Mouse (Mus musculus): ENCODE data around the gene Kif20b. TPM values are rescaled to one million over a fixed set of nuclear protein-coding genes. Genes with fewer than 3 reads are reported as not detected.

Kif20b gene
- polyA plus RNA-seq, 1 experiment: 0.34 TPM

- 70% methylated on average over 5 of the region's 5 CpGs for WGBS
- TF ChIP-seq CTCF (IDR thresholded peaks at IDR 0.05; ENCODE audit: insufficient read depth, low read length) (no peak), POLR2A (IDR thresholded peaks at IDR 0.05; ENCODE audit: borderline replicate concordance, extremely low read depth, low read depth, low read length) (no peak)
- DNase-seq: no peak
- H3K4me3 ChIP-seq (replicated peaks; ENCODE audit: extremely low read depth, low read depth, low read length): no peak overlapping the region
- H3K4me1 ChIP-seq (ENCODE audit: control insufficient read depth, insufficient read depth, low read length): no peaks in the 10 kb centered on the region
These were observed 15.4 kb upstream of the Kif20b start for GRCm38 (mm10) chr19:34906772-34907171.

- DNase-seq: no peak
- no peak overlapping the region for H3K4me3 ChIP-seq (replicated peaks; ENCODE audit: extremely low read depth, low read depth, low read length)
- H3K4me1 ChIP-seq (ENCODE audit: control insufficient read depth, insufficient read depth, low read length): no peaks in the 10 kb centered on the region
- TF ChIP-seq CTCF (IDR thresholded peaks at IDR 0.05; ENCODE audit: insufficient read depth, low read length) (no peak), POLR2A (IDR thresholded peaks at IDR 0.05; ENCODE audit: borderline replicate concordance, extremely low read depth, low read depth, low read length) (no peak)
These were observed 9.8 kb upstream of the Kif20b start for GRCm38 (mm10) chr19:34912366-34912765.

- no peak for DNase-seq
- Histone ChIP-seq H3K4me1 (ENCODE audit: control insufficient read depth, insufficient read depth, low read length) (no peaks in the 10 kb centered on the region), H3K4me3 (replicated peaks; ENCODE audit: extremely low read depth, low read depth, low read length) (no peak overlapping the region)
- 86% methylated on average over 4 of the region's 4 CpGs for WGBS
- no peak for TF ChIP-seq CTCF (IDR thresholded peaks at IDR 0.05; ENCODE audit: insufficient read depth, low read length)
- TF ChIP-seq POLR2A (IDR thresholded peaks at IDR 0.05; ENCODE audit: borderline replicate concordance, extremely low read depth, low read depth, low read length): no peak
These were observed 2.1 kb upstream of the Kif20b start for GRCm38 (mm10) chr19:34920066-34920465.

- Histone ChIP-seq H3K4me3 (replicated peaks; ENCODE audit: extremely low read depth, low read depth, low read length) (no peak overlapping the region), H3K4me1 (ENCODE audit: control insufficient read depth, insufficient read depth, low read length) (no peaks in the 10 kb centered on the region)
- TF ChIP-seq POLR2A (IDR thresholded peaks at IDR 0.05; ENCODE audit: borderline replicate concordance, extremely low read depth, low read depth, low read length): no peak
- no peak for TF ChIP-seq CTCF (IDR thresholded peaks at IDR 0.05; ENCODE audit: insufficient read depth, low read length)
- WGBS: 57% methylated on average over 3 of the region's 3 CpGs
- DNase-seq: no peak
These were observed 1.6 kb upstream of the Kif20b start for GRCm38 (mm10) chr19:34920531-34920930.

GRCm38 (mm10) chr19:34921253-34921651, 909 bp upstream of the Kif20b start:
- TF ChIP-seq CTCF (IDR thresholded peaks at IDR 0.05; ENCODE audit: insufficient read depth, low read length): no peak
- TF ChIP-seq POLR2A (IDR thresholded peaks at IDR 0.05; ENCODE audit: borderline replicate concordance, extremely low read depth, low read depth, low read length): no peak
- no peak for DNase-seq
- no peaks in the 10 kb centered on the region for H3K4me1 ChIP-seq (ENCODE audit: control insufficient read depth, insufficient read depth, low read length)
- 14% methylated on average over 7 of the region's 7 CpGs for WGBS
- peak overlapping the region; percentile 98 for H3K4me3 ChIP-seq (replicated peaks; ENCODE audit: extremely low read depth, low read depth, low read length)

GRCm38 (mm10) chr19:34922603-34922963, 422 bp downstream of the Kif20b start:
- under 1% methylated on average over 9 of the region's 9 CpGs for WGBS
- TF ChIP-seq POLR2A (IDR thresholded peaks at IDR 0.05; ENCODE audit: borderline replicate concordance, extremely low read depth, low read depth, low read length) (no peak), CTCF (IDR thresholded peaks at IDR 0.05; ENCODE audit: insufficient read depth, low read length) (no peak)
- Histone ChIP-seq H3K4me3 (replicated peaks; ENCODE audit: extremely low read depth, low read depth, low read length) (peak overlapping the region; percentile 98), H3K4me1 (ENCODE audit: control insufficient read depth, insufficient read depth, low read length) (no peaks in the 10 kb centered on the region)
- DNase-seq: no peak

- H3K4me3 ChIP-seq (replicated peaks; ENCODE audit: extremely low read depth, low read depth, low read length): no peak overlapping the region
- DNase-seq: no peak
- H3K4me1 ChIP-seq (ENCODE audit: control insufficient read depth, insufficient read depth, low read length): no peaks in the 10 kb centered on the region
- no peak for TF ChIP-seq CTCF (IDR thresholded peaks at IDR 0.05; ENCODE audit: insufficient read depth, low read length)
- TF ChIP-seq POLR2A (IDR thresholded peaks at IDR 0.05; ENCODE audit: borderline replicate concordance, extremely low read depth, low read depth, low read length): no peak
- WGBS: 93% methylated on average over 1 of the region's 1 CpGs
These were observed 25.0 kb downstream of the Kif20b start for GRCm38 (mm10) chr19:34947206-34947605.

GRCm38 (mm10) chr19:34953842-34954541, 31.8 kb downstream of the Kif20b start:
- H3K4me3 ChIP-seq (replicated peaks; ENCODE audit: extremely low read depth, low read depth, low read length): no peak overlapping the region
- TF ChIP-seq POLR2A (IDR thresholded peaks at IDR 0.05; ENCODE audit: borderline replicate concordance, extremely low read depth, low read depth, low read length): no peak
- no peak for DNase-seq
- WGBS: 91% methylated on average over 11 of the region's 11 CpGs
- no peaks in the 10 kb centered on the region for H3K4me1 ChIP-seq (ENCODE audit: control insufficient read depth, insufficient read depth, low read length)

GRCm38 (mm10) chr19:34959369-34959768, 37.2 kb downstream of the Kif20b start:
- TF ChIP-seq POLR2A (IDR thresholded peaks at IDR 0.05; ENCODE audit: borderline replicate concordance, extremely low read depth, low read depth, low read length) (no peak), CTCF (IDR thresholded peaks at IDR 0.05; ENCODE audit: insufficient read depth, low read length) (no peak)
- H3K4me3 ChIP-seq (replicated peaks; ENCODE audit: extremely low read depth, low read depth, low read length): no peak overlapping the region
- WGBS: 72% methylated on average over 11 of the region's 11 CpGs
- DNase-seq: no peak
- H3K4me1 ChIP-seq (ENCODE audit: control insufficient read depth, insufficient read depth, low read length): no peaks in the 10 kb centered on the region

GRCm38 (mm10) chr19:34984742-34985141, 62.6 kb downstream of the Kif20b start:
- 73% methylated on average over 2 of the region's 2 CpGs for WGBS
- DNase-seq: no peak
- TF ChIP-seq POLR2A (IDR thresholded peaks at IDR 0.05; ENCODE audit: borderline replicate concordance, extremely low read depth, low read depth, low read length) (no peak), CTCF (IDR thresholded peaks at IDR 0.05; ENCODE audit: insufficient read depth, low read length) (no peak)
- H3K4me3 ChIP-seq (replicated peaks; ENCODE audit: extremely low read depth, low read depth, low read length): no peak overlapping the region
- no peaks in the 10 kb centered on the region for H3K4me1 ChIP-seq (ENCODE audit: control insufficient read depth, insufficient read depth, low read length)
